Mouse (Mus musculus) MEL (cell line): ENCODE measurements around the gene Dclk1.

ENCODE experiments used
- GATA1 ChIP-seq: IDR thresholded peaks from 2 replicates; pipeline ENCODE4 v1.6.1; 2011; ENCODE audit warnings: low read depth, low read length, improper control_type of control experiment
- POLR2A ChIP-seq, 2 experiments: IDR thresholded peaks; 2 replicates each; pipeline ENCODE4 v1.6.1; 2011 to 2012; ENCODE audit warnings: low read length in 2 of 2, mild to moderate bottlenecking in 2 of 2, control low read depth in 1 of 2, improper control_type of control experiment in 1 of 2, low read depth in 1 of 2, moderate library complexity in 1 of 2; ENCODE audit not compliant: control insufficient read depth in 1 of 2, insufficient read depth in 1 of 2, poor library complexity in 1 of 2
- POLR2AphosphoS2 ChIP-seq: IDR thresholded peaks from 2 replicates; pipeline ENCODE4 v1.6.1; 2011; ENCODE audit warnings: low read length, improper control_type of control experiment
- SMC3 ChIP-seq: IDR thresholded peaks from 2 replicates; pipeline ENCODE4 v1.6.1; 2011; ENCODE audit warnings: low read depth, low read length, improper control_type of control experiment
- TBP ChIP-seq: IDR thresholded peaks from 2 replicates; pipeline ENCODE4 v1.8.0; 2011; ENCODE audit warnings: low read depth, low read length, improper control_type of control experiment

DNA sequence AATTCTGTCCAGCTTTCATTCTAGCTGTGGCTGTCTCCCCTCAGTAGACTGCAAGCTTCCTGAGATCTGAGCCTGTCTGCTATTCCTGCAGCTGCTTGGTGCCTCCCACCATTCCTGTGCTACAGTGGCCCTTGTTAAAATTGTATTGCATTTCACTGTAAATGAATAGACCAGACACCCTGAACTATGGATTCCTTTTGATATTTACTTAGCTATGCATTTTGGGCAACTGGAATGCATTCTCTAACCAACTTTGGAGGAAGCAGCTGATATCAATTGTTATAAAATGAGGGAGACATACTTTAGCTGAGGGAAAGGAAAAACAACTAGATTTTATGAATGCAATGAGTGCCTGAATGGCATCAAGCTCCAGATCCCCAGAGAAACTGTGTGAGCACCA is 63.5 kb downstream of the Dclk1 start:
- no peak for TF ChIP-seq POLR2A (IDR thresholded peaks at IDR 0.05; ENCODE audit: control insufficient read depth in 1 of 2, insufficient read depth in 1 of 2, low read depth in 1 of 2, low read length in 2 of 2, poor library complexity in 1 of 2)
- TF ChIP-seq TBP, result no peak
- no peak for TF ChIP-seq SMC3
- TF ChIP-seq POLR2AphosphoS2, result no peak
- TF ChIP-seq GATA1, result no peak
